Mouse (Mus musculus): ENCODE measurements around the gene Gpank1.
A peak's percentile ranks its signal among the peaks of the same experiment; 100 is the strongest.

The Gpank1 gene

DNA sequence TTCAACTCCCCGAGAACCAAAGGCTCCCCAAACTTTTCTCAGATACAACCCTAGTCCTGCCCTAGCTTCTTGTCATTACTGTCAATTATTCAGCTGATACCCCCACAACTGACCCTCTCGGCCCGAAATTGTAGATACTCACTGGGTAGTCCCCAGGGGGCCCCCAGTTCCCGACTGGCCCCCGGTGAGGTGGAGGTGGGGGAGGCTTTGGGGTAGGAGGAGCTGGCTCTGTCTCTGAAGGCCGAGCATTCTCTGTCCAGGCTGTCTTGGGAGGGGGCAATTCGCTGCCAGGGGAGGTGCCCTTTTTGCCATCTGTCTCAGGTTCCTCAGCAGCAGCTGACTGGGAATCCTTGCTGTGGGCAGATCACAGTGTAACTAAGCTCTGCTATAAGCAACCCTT, 38.4 kb downstream of the Gpank1 start:
- DNase-seq (ENCODE audit: low spot score in 2 of 2): no peak

GRCm38 (mm10) chr17:35161421-35161820, 40.2 kb downstream of the Gpank1 start:
- DNase-seq (ENCODE audit: low spot score in 2 of 2): no peak

- DNase-seq (ENCODE audit: low spot score in 2 of 2): no peak
Observed at GRCm38 (mm10) chr17:35162121-35162520, 40.9 kb downstream of the Gpank1 start.

GRCm38 (mm10) chr17:35162730-35163129, 41.5 kb downstream of the Gpank1 start:
- no peak for DNase-seq (ENCODE audit: low spot score in 2 of 2)

DNA sequence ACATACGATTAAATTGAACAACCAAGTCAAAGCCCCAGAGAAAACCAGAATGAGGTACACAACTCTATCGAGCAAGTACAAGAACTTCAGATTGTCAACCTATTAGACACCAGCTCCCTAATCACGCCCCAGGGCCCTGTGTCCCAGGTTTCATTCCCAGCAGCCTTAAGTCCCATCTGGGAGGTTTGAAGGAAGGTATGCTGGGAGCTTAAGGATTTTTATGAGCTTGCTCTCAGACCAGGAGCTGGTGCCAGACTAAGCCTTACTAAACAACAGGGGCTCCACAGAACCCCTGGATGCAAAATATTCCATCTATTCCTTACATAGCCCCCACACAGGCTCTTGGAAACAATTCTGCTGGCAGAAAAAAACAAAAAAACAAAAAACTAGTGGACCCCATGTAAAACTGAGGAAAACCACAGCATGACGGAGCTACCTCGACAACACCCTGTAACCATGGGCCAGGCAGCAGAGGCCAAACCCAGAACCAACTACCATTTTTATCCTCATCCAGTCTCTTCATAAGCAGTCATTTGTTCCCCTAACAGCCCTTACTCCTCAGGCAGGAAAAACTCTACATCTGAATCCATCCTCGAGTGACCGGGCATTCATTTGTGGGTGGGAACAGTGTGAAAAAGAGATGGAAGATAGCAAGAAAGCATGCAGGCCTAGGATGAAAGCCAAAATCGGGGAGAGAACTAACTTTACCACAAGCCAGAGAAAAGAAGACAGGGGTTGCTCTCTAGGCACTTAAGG, 42.2 kb downstream of the Gpank1 start:
- no peak for DNase-seq (ENCODE audit: low spot score in 2 of 2)

- peak in 1 of 2 experiments; percentile 38 for DNase-seq (ENCODE audit: low spot score in 2 of 2)
Observed at GRCm38 (mm10) chr17:35164218-35164567, 42.9 kb downstream of the Gpank1 start.

- peak; percentile 95 to 98 for DNase-seq (ENCODE audit: low spot score in 2 of 2)
Observed at GRCm38 (mm10) chr17:35164568-35165450, 43.6 kb downstream of the Gpank1 start, which contains the start of gene Prrc2a. TSS of gene Prrc2a (minus strand) at chr17:35164897.

- no peak for DNase-seq (ENCODE audit: low spot score in 2 of 2)
Observed at GRCm38 (mm10) chr17:35165451-35166155, 44.3 kb downstream of the Gpank1 start.

DNA sequence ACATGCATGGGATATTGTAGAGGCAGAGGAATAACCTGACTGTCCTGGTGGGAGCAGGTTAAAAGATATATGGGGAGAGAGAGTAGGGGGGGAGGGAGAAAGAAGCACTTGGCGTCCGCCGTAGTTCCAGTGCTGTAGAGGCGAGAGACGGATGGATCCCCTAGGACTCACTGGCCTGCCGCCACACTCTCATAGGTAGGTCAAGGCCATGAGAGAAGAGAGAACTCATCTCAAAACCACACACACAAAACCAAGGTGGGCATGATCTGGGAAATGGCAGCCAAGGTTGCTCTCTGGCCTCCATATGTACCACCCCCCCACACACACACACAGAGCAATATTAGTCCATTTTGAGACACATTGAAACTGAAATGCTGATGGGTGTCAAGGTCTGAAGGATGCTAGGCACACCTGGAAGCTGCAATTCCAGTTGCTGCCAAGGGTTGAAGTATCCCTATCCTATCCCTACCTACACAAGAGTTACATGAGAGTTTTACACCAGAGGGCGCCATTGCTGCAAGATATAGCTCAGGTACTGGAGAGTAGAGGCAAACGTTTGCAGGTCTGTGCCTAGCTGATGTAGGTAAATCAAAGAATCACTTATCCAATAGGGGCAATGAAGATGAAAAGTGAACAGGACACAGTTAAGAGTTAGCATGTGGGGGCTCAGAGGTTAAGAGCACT, 45.2 kb downstream of the Gpank1 start:
- DNase-seq (ENCODE audit: low spot score in 2 of 2): peak in 1 of 2 experiments; percentile 63

DNA sequence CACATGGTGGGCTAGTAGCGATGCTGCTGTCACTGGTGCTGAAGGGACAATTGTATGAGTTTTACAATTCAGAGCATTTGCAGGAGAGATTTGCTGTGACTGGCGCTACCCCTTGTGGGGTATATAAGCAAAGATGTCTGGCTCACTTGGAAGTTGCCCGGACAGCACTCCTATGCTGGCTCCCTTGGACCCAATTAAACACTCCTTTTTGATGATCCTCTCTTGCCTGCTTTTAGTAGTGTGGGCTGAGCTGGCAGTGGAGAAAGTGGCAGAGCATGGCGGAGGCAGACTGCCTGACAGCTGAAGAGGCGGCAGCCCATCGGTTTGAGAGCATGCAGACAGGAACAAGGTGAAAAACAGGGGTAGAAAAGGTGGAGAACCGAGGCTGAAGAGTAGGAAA, 46.5 kb downstream of the Gpank1 start:
- DNase-seq (ENCODE audit: low spot score in 2 of 2): no peak

DNA sequence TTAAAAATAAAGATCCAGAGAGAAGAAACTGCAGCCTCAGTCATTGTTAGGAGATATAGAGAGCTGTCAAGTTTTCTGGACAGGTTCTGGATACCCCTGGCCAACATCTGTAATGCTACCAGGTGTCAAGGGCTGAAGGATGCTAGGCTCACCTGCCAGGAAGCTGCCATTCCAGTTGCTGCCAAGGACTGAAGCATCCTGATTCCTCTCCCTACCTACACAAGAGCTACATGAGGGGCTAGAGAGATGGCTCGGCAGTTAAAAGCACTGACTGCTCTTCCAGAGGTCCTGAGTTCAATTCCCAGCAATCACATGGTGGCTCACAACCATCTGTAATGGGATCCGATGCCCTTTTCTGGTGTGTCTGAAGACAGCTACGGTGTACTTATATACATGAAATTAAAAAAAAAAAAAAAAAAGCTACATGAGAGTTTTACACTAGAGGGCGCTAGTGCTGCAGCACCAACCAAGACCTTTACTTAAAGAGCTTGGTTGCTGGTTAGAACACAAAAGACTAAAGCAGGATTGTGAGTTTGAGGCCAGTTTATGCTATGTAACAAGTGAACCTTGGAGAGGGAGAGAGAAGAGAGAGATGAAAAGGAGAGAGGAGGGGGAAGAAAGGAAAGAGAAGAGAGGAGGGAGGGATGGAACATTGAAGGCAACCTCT, 47.4 kb downstream of the Gpank1 start:
- no peak for DNase-seq (ENCODE audit: low spot score in 2 of 2)

- no peak for DNase-seq (ENCODE audit: low spot score in 2 of 2)
Observed at GRCm38 (mm10) chr17:35172445-35173234, 51.4 kb downstream of the Gpank1 start.

DNA sequence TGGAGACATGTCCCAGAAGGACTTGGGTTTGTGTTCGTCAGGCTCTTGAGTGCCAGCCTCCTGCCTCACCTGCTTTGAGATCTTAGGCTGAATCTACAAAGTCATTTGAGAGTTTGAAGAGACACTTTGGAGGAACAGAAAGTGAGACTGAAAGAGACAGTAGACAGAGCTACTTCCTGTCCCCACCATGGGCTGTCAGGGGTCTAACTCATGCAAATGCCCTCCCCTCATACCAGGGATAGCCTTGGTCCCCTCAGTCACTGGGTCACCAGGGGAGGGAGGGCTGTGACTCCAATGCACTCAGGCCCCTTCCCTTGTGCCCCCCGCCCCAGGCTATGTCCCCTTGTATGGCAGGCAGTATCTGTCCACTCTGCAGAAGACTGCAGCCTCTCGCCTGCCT, 52.1 kb downstream of the Gpank1 start:
- no peak for DNase-seq (ENCODE audit: low spot score in 2 of 2)
